ENCODE assay signal across 17 mouse cellular contexts in genomic region chr17:15882803-15883202, GRCm38 (mm10).
"Had no signal": no experiment of that assay in that cellular context is flagged by ENCODE, and none has a peak within 500 bp of the region (broad histone marks: within the 10 kb centered on the region; RNA-seq: fewer than 3 reads in every experiment).

No protein-coding gene starts in this region.

- ATAC-seq: inflammation-experienced regulatory T-cells, adult 6 months; intestine, postnatal 0 days; liver, embryonic 12.5 days had no signal

- H3K36me3 ChIP-seq: limb, embryonic 15.5 days; liver, embryonic 12.5 days; midbrain, embryonic 12.5 days; neural tube, embryonic 13.5 days had no signal

- H3K9me3 ChIP-seq: limb, embryonic 15.5 days; liver, embryonic 12.5 days; midbrain, embryonic 12.5 days; neural tube, embryonic 13.5 days had no signal

- H3K4me3 ChIP-seq: limb, embryonic 15.5 days; liver, embryonic 12.5 days; midbrain, embryonic 12.5 days; neural tube, embryonic 13.5 days had no signal

- DNase-seq: kidney, adult 8-10 months; kidney, postnatal 36 days; layer of hippocampus, adult 9-11 months; layer of hippocampus, postnatal 36 days; lung, postnatal 36 days; retina, postnatal 1 day; right cerebral cortex, postnatal 4 days; spleen, adult 18-20 months; thymus, adult 2 months; thymus, postnatal 25 days had no signal

- H3K4me1 ChIP-seq: liver, embryonic 12.5 days; neural tube, embryonic 13.5 days had no signal

- H3K9ac ChIP-seq: limb, embryonic 15.5 days; liver, embryonic 12.5 days; midbrain, embryonic 12.5 days; neural tube, embryonic 13.5 days had no signal

- H3K27ac ChIP-seq: kidney, postnatal 0 days; limb, embryonic 15.5 days; liver, embryonic 12.5 days; midbrain, embryonic 12.5 days; neural tube, embryonic 13.5 days had no signal

- H3K4me2 ChIP-seq: limb, embryonic 15.5 days; liver, embryonic 12.5 days; midbrain, embryonic 12.5 days; neural tube, embryonic 13.5 days had no signal

- H3K27me3 ChIP-seq: limb, embryonic 15.5 days; liver, embryonic 12.5 days; midbrain, embryonic 12.5 days; neural tube, embryonic 13.5 days had no signal
